Mouse (Mus musculus): Measurements from ENCODE around the gene Naaladl2.
A peak's percentile ranks its signal among the peaks of the same experiment; 100 is the strongest.
"Not testable (repeated sequence)": the region's sequence is repeated elsewhere in the genome, so short reads cannot be mapped to it uniquely, and the experiment has no call there.

The Naaladl2 gene

GRCm38 (mm10) chr3:24321489-24322405 is 822.3 kb downstream of the Naaladl2 start:
- DNase-seq (ENCODE audit: low read depth, low spot score), result no peak

- no peak for DNase-seq (ENCODE audit: low read depth, low spot score)
These were observed 829.3 kb downstream of the Naaladl2 start for GRCm38 (mm10) chr3:24314658-24315297.

- DNase-seq (ENCODE audit: low read depth, low spot score), result no peak
These were observed 918.6 kb downstream of the Naaladl2 start for GRCm38 (mm10) chr3:24225418-24225817.

- no peak for DNase-seq (ENCODE audit: low read depth, low spot score)
These were observed 926.6 kb downstream of the Naaladl2 start for GRCm38 (mm10) chr3:24217476-24217875.

- no peak for DNase-seq (ENCODE audit: low read depth, low spot score)
These were observed 977.5 kb downstream of the Naaladl2 start for GRCm38 (mm10) chr3:24166531-24166930.

GRCm38 (mm10) chr3:24163992-24164391 is 980.1 kb downstream of the Naaladl2 start:
- DNase-seq (ENCODE audit: low read depth, low spot score), result no peak

- not testable (repeated sequence) for DNase-seq (ENCODE audit: low read depth, low spot score)
These were observed 992.8 kb downstream of the Naaladl2 start for GRCm38 (mm10) chr3:24151086-24151815.

- no peak for DNase-seq (ENCODE audit: low read depth, low spot score)
These were observed 1001.3 kb downstream of the Naaladl2 start for GRCm38 (mm10) chr3:24142808-24143207.

GRCm38 (mm10) chr3:24138002-24138401 is 1006.1 kb downstream of the Naaladl2 start:
- DNase-seq (ENCODE audit: low read depth, low spot score), result no peak

GRCm38 (mm10) chr3:24126200-24126599 is 1017.9 kb downstream of the Naaladl2 start:
- DNase-seq (ENCODE audit: low read depth, low spot score), result no peak

GRCm38 (mm10) chr3:24124034-24124433 is 1020.0 kb downstream of the Naaladl2 start:
- no peak for DNase-seq (ENCODE audit: low read depth, low spot score)

GRCm38 (mm10) chr3:24118136-24118535 is 1025.9 kb downstream of the Naaladl2 start:
- DNase-seq (ENCODE audit: low read depth, low spot score), result no peak

GRCm38 (mm10) chr3:24114849-24115248 is 1029.2 kb downstream of the Naaladl2 start:
- no peak for DNase-seq (ENCODE audit: low read depth, low spot score)

- DNase-seq (ENCODE audit: low read depth, low spot score), result no peak
These were observed 1030.7 kb downstream of the Naaladl2 start for GRCm38 (mm10) chr3:24113360-24113759.

- DNase-seq (ENCODE audit: low read depth, low spot score), result no peak
These were observed 1037.7 kb downstream of the Naaladl2 start for GRCm38 (mm10) chr3:24106391-24106790.

GRCm38 (mm10) chr3:24079761-24080160 is 1064.3 kb downstream of the Naaladl2 start:
- no peak for DNase-seq (ENCODE audit: low read depth, low spot score)

GRCm38 (mm10) chr3:24071169-24071797 is 1072.8 kb downstream of the Naaladl2 start:
- DNase-seq (ENCODE audit: low read depth, low spot score), result peak; percentile 17

GRCm38 (mm10) chr3:24070424-24071168 is 1073.5 kb downstream of the Naaladl2 start:
- peak; percentile 9 for DNase-seq (ENCODE audit: low read depth, low spot score)

- DNase-seq (ENCODE audit: low read depth, low spot score), result no peak
These were observed 1095.8 kb downstream of the Naaladl2 start for GRCm38 (mm10) chr3:24048217-24048616.

- no peak for DNase-seq (ENCODE audit: low read depth, low spot score)
These were observed 1142.3 kb downstream of the Naaladl2 start for GRCm38 (mm10) chr3:24001741-24002140.

- no peak for DNase-seq (ENCODE audit: low read depth, low spot score)
These were observed 1170.3 kb downstream of the Naaladl2 start for GRCm38 (mm10) chr3:23973727-23974126.

Measured in embryo, embryonic 11.5 days (tissue).